Mouse (Mus musculus) liver, embryonic 11.5 days (tissue): ENCODE measurements at regions not wholly inside any gene's neighbourhood (a gene's known extent, or its start where the extent isn't known, plus 50 kb on each side); places are given as distances from the start of the nearest gene placed in this dataset.

Experiments used
- ATAC-seq: fragments of 200-750 bp; cut with Nextera tagmentation; replicated peaks from 2 replicates; pipeline ENCODE4 v1.8.0; 2017; ENCODE audit warnings: moderate number of reproducible peaks, mild to moderate bottlenecking, moderate TSS enrichment, moderate library complexity; ENCODE audit not compliant: low FRiP score
- DNase-seq: peaks from one replicate; pipeline ENCODE4 v3.0.0-alpha.2; 2017; ENCODE audit warnings: low spot score
- H3K27ac ChIP-seq: fragments of 300-500 bp; sonication (generic); 2 replicates; pipeline ENCODE4 v1.5.1; 2014; ENCODE audit warnings: mild to moderate bottlenecking, low read depth, low read length, control low read depth
- H3K27me3 ChIP-seq: fragments of 300-500 bp; sonication (generic); replicated peaks from 2 replicates; pipeline ENCODE4 v1.6.1; 2014; ENCODE audit warnings: low read length, mixed read lengths; ENCODE audit not compliant: control insufficient read depth, insufficient read depth
- H3K36me3 ChIP-seq: fragments of 300-500 bp; sonication (generic); 2 replicates; pipeline ENCODE4 v1.6.1; 2014; ENCODE audit warnings: mild to moderate bottlenecking, low read length, moderate library complexity, mixed read lengths; ENCODE audit not compliant: control insufficient read depth, insufficient read depth
- H3K4me1 ChIP-seq: fragments of 300-500 bp; sonication (generic); replicated peaks from 2 replicates; pipeline ENCODE4 v1.6.1; 2014; ENCODE audit warnings: low read length, mixed read lengths; ENCODE audit not compliant: control insufficient read depth, insufficient read depth
- H3K4me2 ChIP-seq: fragments of 300-500 bp; sonication (generic); 2 replicates; pipeline ENCODE4 v1.6.1; 2014; ENCODE audit warnings: mild to moderate bottlenecking, control low read depth, moderate library complexity
- H3K4me3 ChIP-seq: fragments of 300-500 bp; sonication (generic); 2 replicates; pipeline ENCODE4 v1.5.1; 2014; ENCODE audit warnings: low read depth, low read length, control low read depth
- H3K9ac ChIP-seq: fragments of 300-500 bp; sonication (generic); 2 replicates; pipeline ENCODE4 v1.6.1; 2014; ENCODE audit warnings: low read depth, low read length, control low read depth
- H3K9me3 ChIP-seq: fragments of 300-500 bp; sonication (generic); 2 replicates; pipeline ENCODE4 v1.6.1; 2016; ENCODE audit warnings: low read length, inconsistent platforms, mixed read lengths; ENCODE audit not compliant: control insufficient read depth
- whole genome bisulfite sequencing: fragments of 180-500 bp; shearing (Covaris S2); extraction: QIAGEN DNeasy Blood & Tissue Kit; methylation state at CpG from one replicate; pipeline ENCODE4 v1.1.7; 2014; 5-methylcytosine and 5-hydroxymethylcytosine counted together

GRCm38 (mm10) chr6:11647651-11648050 is 259.6 kb downstream of the Ndufa4 start:
- Histone ChIP-seq H3K27ac (no peak overlapping the region), H3K9ac (no peak overlapping the region), H3K4me2 (no peak overlapping the region), H3K9me3 (no peaks in the 10 kb centered on the region), H3K27me3 (no peaks in the 10 kb centered on the region), H3K36me3 (no peaks in the 10 kb centered on the region), H3K4me1 (no peaks in the 10 kb centered on the region), H3K4me3 (no peak overlapping the region)
- WGBS, result 49% methylated on average over 1 of the region's 1 CpGs
- ATAC-seq (no peak), DNase-seq (no peak)

DNA sequence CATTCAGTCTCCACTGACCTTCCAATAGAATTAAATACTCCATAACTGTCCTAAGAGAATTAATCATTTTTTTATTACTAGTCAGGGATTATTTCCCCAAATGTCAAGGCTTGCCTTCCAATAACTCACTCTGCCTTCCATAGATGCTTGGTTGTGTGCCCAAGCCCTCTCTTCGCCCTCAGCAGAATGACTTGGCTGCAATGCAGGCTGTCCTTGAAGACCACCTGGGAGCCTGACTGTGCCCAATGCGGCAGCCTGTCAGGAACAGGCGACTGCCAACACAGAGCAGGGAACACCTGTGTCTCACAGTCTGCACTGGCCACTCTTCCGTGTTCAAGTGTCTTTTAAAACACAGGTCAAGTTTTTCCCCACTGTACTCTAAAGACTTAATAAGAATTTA is 294.0 kb downstream of the Ndufa4 start:
- Histone ChIP-seq H3K9ac (no peak overlapping the region), H3K4me2 (no peak overlapping the region), H3K4me3 (no peak overlapping the region), H3K9me3 (no peaks in the 10 kb centered on the region), H3K27me3 (no peaks in the 10 kb centered on the region), H3K36me3 (no peaks in the 10 kb centered on the region), H3K4me1 (no peaks in the 10 kb centered on the region), H3K27ac (no peak overlapping the region)
- ATAC-seq (no peak), DNase-seq (no peak)
- 70% methylated on average over 4 of the region's 4 CpGs for WGBS

GRCm38 (mm10) chr6:11608214-11608613 is 299.1 kb downstream of the Ndufa4 start:
- H3K27ac ChIP-seq, result no peak overlapping the region
- no peaks in the 10 kb centered on the region for H3K9me3 ChIP-seq
- DNase-seq (no peak), ATAC-seq (no peak)
- H3K4me3 ChIP-seq, result no peak overlapping the region
- H3K27me3 ChIP-seq, result no peaks in the 10 kb centered on the region
- no peak overlapping the region for H3K4me2 ChIP-seq
- H3K4me1 ChIP-seq, result no peaks in the 10 kb centered on the region
- H3K9ac ChIP-seq, result no peak overlapping the region
- H3K36me3 ChIP-seq, result no peaks in the 10 kb centered on the region

- H3K4me2 ChIP-seq, result no peak overlapping the region
- no peaks in the 10 kb centered on the region for H3K9me3 ChIP-seq
- DNase-seq, result no peak
- H3K27me3 ChIP-seq, result no peaks in the 10 kb centered on the region
- H3K36me3 ChIP-seq, result no peaks in the 10 kb centered on the region
- no peak overlapping the region for H3K27ac ChIP-seq
- ATAC-seq, result no peak
- H3K9ac ChIP-seq, result no peak overlapping the region
- WGBS, result 77% methylated on average over 2 of the region's 2 CpGs
- no peaks in the 10 kb centered on the region for H3K4me1 ChIP-seq
- no peak overlapping the region for H3K4me3 ChIP-seq
These were observed 299.6 kb downstream of the Ndufa4 start for GRCm38 (mm10) chr6:11607696-11608095.

DNA sequence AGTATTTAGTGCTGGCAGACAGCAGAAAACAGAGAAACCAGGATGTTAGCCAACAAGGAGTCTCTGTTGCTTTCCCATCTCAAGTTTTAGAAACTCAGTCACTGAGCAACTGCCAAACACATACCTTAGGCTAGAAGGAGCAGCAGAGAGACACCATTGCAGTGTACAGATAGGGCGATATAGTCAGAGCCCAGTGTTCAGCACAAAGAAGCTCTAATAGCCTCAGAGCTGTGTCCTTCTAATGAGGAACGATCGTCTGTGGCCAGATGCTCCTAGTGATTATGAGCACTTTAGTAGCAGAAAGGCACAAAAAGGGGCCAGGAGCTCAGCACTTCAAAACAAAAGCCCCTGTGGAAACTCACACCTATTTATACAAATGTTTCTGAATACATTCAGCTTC is 301.2 kb downstream of the Ndufa4 start:
- no peaks in the 10 kb centered on the region for H3K36me3 ChIP-seq
- WGBS, result 73% methylated on average over 3 of the region's 3 CpGs
- H3K27ac ChIP-seq, result no peak overlapping the region
- ATAC-seq (no peak), DNase-seq (no peak)
- no peaks in the 10 kb centered on the region for H3K27me3 ChIP-seq
- H3K4me3 ChIP-seq, result no peak overlapping the region
- H3K9ac ChIP-seq, result no peak overlapping the region
- H3K4me1 ChIP-seq, result no peaks in the 10 kb centered on the region
- H3K4me2 ChIP-seq, result no peak overlapping the region
- no peaks in the 10 kb centered on the region for H3K9me3 ChIP-seq

DNA sequence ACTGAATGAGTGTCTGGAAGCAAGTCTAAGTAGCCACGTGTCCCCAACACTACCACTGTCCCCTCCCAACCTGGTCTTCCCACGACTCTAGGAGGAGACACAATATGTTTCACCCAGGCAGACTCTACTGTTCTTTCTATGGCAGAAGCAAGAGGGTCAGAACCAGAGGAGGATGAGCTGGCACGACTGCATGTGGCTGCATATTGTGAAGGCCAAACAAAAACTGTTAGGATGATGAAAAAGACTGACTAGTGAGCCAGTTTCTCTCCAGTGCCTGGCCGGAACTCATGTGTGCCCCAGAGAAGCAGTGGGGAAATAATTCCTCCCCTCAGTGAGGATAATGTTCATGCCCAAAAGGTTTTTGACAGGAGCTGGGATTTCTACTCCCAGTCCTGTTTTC is 301.8 kb downstream of the Ndufa4 start:
- Histone ChIP-seq H3K4me1 (no peaks in the 10 kb centered on the region), H3K36me3 (no peaks in the 10 kb centered on the region), H3K9me3 (no peaks in the 10 kb centered on the region), H3K4me2 (no peak overlapping the region), H3K4me3 (no peak overlapping the region), H3K27ac (no peak overlapping the region), H3K27me3 (no peaks in the 10 kb centered on the region), H3K9ac (no peak overlapping the region)
- DNase-seq (no peak), ATAC-seq (no peak)
- WGBS, result 67% methylated on average over 4 of the region's 4 CpGs

GRCm38 (mm10) chr6:11594936-11595335 is 312.4 kb downstream of the Ndufa4 start:
- Histone ChIP-seq H3K27me3 (no peaks in the 10 kb centered on the region), H3K4me3 (no peak overlapping the region), H3K4me1 (no peaks in the 10 kb centered on the region), H3K27ac (no peak overlapping the region), H3K9ac (no peak overlapping the region), H3K4me2 (no peak overlapping the region), H3K9me3 (no peaks in the 10 kb centered on the region), H3K36me3 (no peaks in the 10 kb centered on the region)
- ATAC-seq (no peak), DNase-seq (no peak)
- 56% methylated on average over 2 of the region's 2 CpGs for WGBS

GRCm38 (mm10) chr6:11593583-11594271 is 313.6 kb downstream of the Ndufa4 start:
- DNase-seq (no peak), ATAC-seq (peak; percentile 83)
- Histone ChIP-seq H3K27me3 (no peaks in the 10 kb centered on the region), H3K36me3 (no peaks in the 10 kb centered on the region), H3K9me3 (no peaks in the 10 kb centered on the region), H3K27ac (no peak overlapping the region), H3K9ac (no peak overlapping the region), H3K4me3 (no peak overlapping the region), H3K4me1 (no peaks in the 10 kb centered on the region), H3K4me2 (peak overlapping the region; percentile 48)
- WGBS, result 45% methylated on average over 14 of the region's 14 CpGs

- no peak for DNase-seq
- Histone ChIP-seq H3K27ac (no peak overlapping the region), H3K4me1 (no peaks in the 10 kb centered on the region), H3K27me3 (no peaks in the 10 kb centered on the region), H3K36me3 (no peaks in the 10 kb centered on the region), H3K4me2 (no peak overlapping the region), H3K9ac (no peak overlapping the region), H3K4me3 (no peak overlapping the region), H3K9me3 (no peaks in the 10 kb centered on the region)
- WGBS, result 81% methylated on average over 5 of the region's 5 CpGs
- ATAC-seq, result no peak
These were observed 331.2 kb downstream of the Ndufa4 start for GRCm38 (mm10) chr6:11576091-11576490.
